Mouse (Mus musculus): ENCODE results near the gene Mns1.

DNA sequence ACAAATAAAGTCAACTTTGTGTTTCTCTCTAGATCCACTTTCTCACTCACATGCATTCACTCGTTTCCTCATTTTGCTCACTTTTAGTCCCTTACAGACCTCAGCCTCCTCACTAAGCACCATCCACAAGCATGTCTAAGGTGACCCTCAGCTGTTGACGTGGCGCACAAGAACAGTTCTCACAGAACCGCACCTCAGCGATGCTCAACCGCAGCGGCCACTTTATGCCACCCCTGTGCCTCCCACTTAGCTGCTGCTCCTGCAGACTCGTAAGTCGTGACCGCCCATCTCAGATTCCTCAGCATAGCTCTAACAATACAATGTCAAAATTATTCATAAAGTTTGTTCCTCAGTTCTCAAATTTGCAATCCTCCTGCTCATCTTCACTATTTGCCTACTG is 30.8 kb downstream of the Mns1 start:
- TF ChIP-seq CTCF (IDR thresholded peaks at IDR 0.05; ENCODE audit: low read depth, low read length): no peak
- TF ChIP-seq POLR2A (IDR thresholded peaks at IDR 0.05; ENCODE audit: borderline replicate concordance, low read depth, low read length): no peak
